Comparison of ENCODE assay signal across 7 mouse cellular contexts in genomic region chr3:107793300-107794201, GRCm38 (mm10). TPM values are rescaled to one million over a fixed set of nuclear protein-coding genes. Genes with fewer than 3 reads are reported as not detected.
A peak's percentile ranks its signal among the peaks of the same experiment; 100 is the strongest.
DNase-seq lines count a peak whose midpoint lies in the region; ATAC-seq and TF ChIP-seq lines count a peak whose summit lies in the region.

No protein-coding gene starts in this region.

- H3K27ac ChIP-seq in forebrain, embryonic 15.5 days (replicated peaks): peak overlapping the region; percentile 83
- peak overlapping the region; percentile 85 for H3K27ac ChIP-seq in heart, postnatal 0 days (ENCODE audit: low read depth)

- H3K9me3 ChIP-seq in forebrain, embryonic 15.5 days: no peaks in the 10 kb centered on the region
- no peaks in the 10 kb centered on the region for H3K9me3 ChIP-seq in heart, postnatal 0 days (replicated peaks; ENCODE audit: control insufficient read depth, low read length)

- H3K4me2 ChIP-seq in forebrain, embryonic 15.5 days (replicated peaks): peak overlapping the region; percentile 18; the same call in 1 of the 2 replicates
- peak overlapping the region; percentile 27; the same call in 1 of the 2 replicates for H3K4me2 ChIP-seq in heart, postnatal 0 days (ENCODE audit: low read depth, low read length)

- WGBS in forebrain, embryonic 15.5 days: 11% methylated on average over 10 of the region's 10 CpGs
- 13% methylated on average over 10 of the region's 10 CpGs for WGBS in heart, postnatal 0 days

- no peak overlapping the region for H3K4me3 ChIP-seq in forebrain, embryonic 15.5 days
- H3K4me3 ChIP-seq in heart, postnatal 0 days (ENCODE audit: low read depth, low read length): 0 out of 2 replicates have a peak overlapping the region, but pooled peaks have one; percentile 2

- peaks cover 16% of the 10 kb centered on the region for H3K4me1 ChIP-seq in forebrain, embryonic 15.5 days
- H3K4me1 ChIP-seq in heart, postnatal 0 days (ENCODE audit: control insufficient read depth, insufficient read depth): peaks cover 13% of the 10 kb centered on the region

- peak; percentile 76 for ATAC-seq in forebrain, embryonic 15.5 days (replicated peaks)
- ATAC-seq in heart, postnatal 0 days (ENCODE audit: insufficient read depth, low read depth): peak; percentile 75

- no peaks in the 10 kb centered on the region for H3K36me3 ChIP-seq in forebrain, embryonic 15.5 days
- no peaks in the 10 kb centered on the region for H3K36me3 ChIP-seq in heart, postnatal 0 days (replicated peaks; ENCODE audit: control insufficient read depth, insufficient read depth, low read length)

- TF ChIP-seq CTCF in heart, postnatal 0 days (IDR thresholded peaks at IDR 0.05; ENCODE audit: low read depth): no peak

- DNase-seq in adrenal gland, postnatal 36 days: peak; percentile 44 to 63
- peak; percentile 67 for DNase-seq in heart, postnatal 0 days (ENCODE audit: low spot score)
- DNase-seq in kidney, postnatal 25 days: peak; percentile 70 to 82
- peak; percentile 68 to 72 for DNase-seq in lung, adult 18-20 months
- peak; percentile 41 for DNase-seq in ovary, postnatal 14 days (ENCODE audit: low spot score)
- no peak for DNase-seq in thymus, postnatal 0 days (ENCODE audit: low spot score)

- no peaks in the 10 kb centered on the region for H3K27me3 ChIP-seq in forebrain, embryonic 15.5 days
- H3K27me3 ChIP-seq in heart, postnatal 0 days (ENCODE audit: control insufficient read depth, insufficient read depth, low read length): no peaks in the 10 kb centered on the region

- H3K9ac ChIP-seq in forebrain, embryonic 15.5 days (replicated peaks): no peak overlapping the region
- peak overlapping the region; percentile 43; the same call in 1 of the 2 replicates for H3K9ac ChIP-seq in heart, postnatal 0 days (replicated peaks; ENCODE audit: low read depth, low read length)

- TF ChIP-seq EP300 in heart, postnatal 0 days (IDR thresholded peaks at IDR 0.05; ENCODE audit: low read depth): no peak

RNA-seq across cellular contexts. Expression of gene Csf1, which starts 33.3 kb away (rescaled TPM):
- total RNA-seq in adrenal gland, postnatal 36 days (2021): 10 to 100 TPM; 14.2 to 27.4 TPM
- polyA plus RNA-seq in forebrain, embryonic 15.5 days (2015; fragmentation: Nextera tagmentation; extraction: Ambion mirVana): 6.5 and 7.9 TPM in 2 replicates
- 18.2 and 23.6 TPM in 2 replicates for total RNA-seq in heart, postnatal 0 days (2014; rRNA removed; ENCODE audit: low replicate concordance)
- polyA plus RNA-seq in heart, postnatal 0 days (2015; fragmentation: Nextera tagmentation; extraction: Ambion mirVana): 7.7 and 8.1 TPM in 2 replicates
- polyA plus RNA-seq in thymus, postnatal 0 days (2015; fragmentation: Nextera tagmentation; extraction: Ambion mirVana): 6.0 and 6.5 TPM in 2 replicates
